Comparison of ENCODE assay signal across 15 mouse cellular contexts in genomic region chr10:19373797-19374196, GRCm38 (mm10). TPM values are rescaled to one million over a fixed set of nuclear protein-coding genes. Genes with fewer than 3 reads are reported as not detected.
DNase-seq lines count a peak whose midpoint lies in the region; ATAC-seq and TF ChIP-seq lines count a peak whose summit lies in the region.
"Had no signal": no experiment of that assay in that cellular context is flagged by ENCODE, and none has a peak within 500 bp of the region (broad histone marks: within the 10 kb centered on the region; RNA-seq: fewer than 3 reads in every experiment).

No protein-coding gene starts in this region.

- no peak overlapping the region for H3K9ac ChIP-seq in neural tube, embryonic 11.5 days (ENCODE audit: low read length)
- H3K9ac ChIP-seq in neural tube, embryonic 15.5 days (replicated peaks) = no peak overlapping the region
- H3K9ac ChIP-seq in hindbrain, embryonic 16.5 days (ENCODE audit: low read depth, low read length) = no peak overlapping the region
- no peak overlapping the region for H3K9ac ChIP-seq in liver, postnatal 0 days (replicated peaks)

- no peak overlapping the region for H3K4me2 ChIP-seq in neural tube, embryonic 11.5 days (ENCODE audit: low read depth)
- no peak overlapping the region for H3K4me2 ChIP-seq in neural tube, embryonic 15.5 days
- H3K4me2 ChIP-seq in hindbrain, embryonic 16.5 days (ENCODE audit: low read length) = no peak overlapping the region
- no peak overlapping the region for H3K4me2 ChIP-seq in liver, postnatal 0 days (ENCODE audit: low read depth, low read length)

- no peak overlapping the region for H3K27ac ChIP-seq in neural tube, embryonic 11.5 days (ENCODE audit: low read depth, low read length)
- H3K27ac ChIP-seq in neural tube, embryonic 15.5 days (replicated peaks) = no peak overlapping the region
- H3K27ac ChIP-seq in hindbrain, embryonic 16.5 days (ENCODE audit: low read depth, low read length) = no peak overlapping the region
- H3K27ac ChIP-seq in liver, postnatal 0 days (ENCODE audit: low read depth) = no peak overlapping the region

- no peak for DNase-seq in neural tube, embryonic 11.5 days (ENCODE audit: low spot score)
- DNase-seq in cerebellum, postnatal 25 days = peak; percentile 90 to 96
- peak; percentile 46 for DNase-seq in thymus, postnatal 25 days
- DNase-seq in adrenal gland, postnatal 36 days = no peak
- no peak for DNase-seq in heart, postnatal 10 days
- no peak for DNase-seq in liver, postnatal 0 days
- DNase-seq: kidney, postnatal 25 days; lung, adult 2 months; right cerebral cortex, postnatal 4 days had no signal

- intact Hi-C loops in heart, postnatal 10 days (cut with DNase I) = no loop called here

- no peak overlapping the region for H3K4me3 ChIP-seq in neural tube, embryonic 11.5 days (ENCODE audit: low read depth, low read length)
- H3K4me3 ChIP-seq in neural tube, embryonic 15.5 days (replicated peaks) = no peak overlapping the region
- no peak overlapping the region for H3K4me3 ChIP-seq in hindbrain, embryonic 16.5 days (ENCODE audit: low read length)
- H3K4me3 ChIP-seq in liver, postnatal 0 days (ENCODE audit: low read depth, low read length) = no peak overlapping the region
- H3K4me3 ChIP-seq: myocyte had no signal

- H3K27me3 ChIP-seq in neural tube, embryonic 11.5 days (ENCODE audit: control insufficient read depth, insufficient read depth, low read length) = no peaks in the 10 kb centered on the region; the same call in 1 of the 2 replicates
- H3K27me3 ChIP-seq in neural tube, embryonic 15.5 days (replicated peaks) = peaks cover 51% of the 10 kb centered on the region
- peaks cover 6% of the 10 kb centered on the region; the same call in 1 of the 2 replicates for H3K27me3 ChIP-seq in hindbrain, embryonic 16.5 days (replicated peaks; ENCODE audit: control insufficient read depth, insufficient read depth, low read length)
- H3K27me3 ChIP-seq in liver, postnatal 0 days (ENCODE audit: insufficient read depth, low read length) = no peaks in the 10 kb centered on the region
- H3K27me3 ChIP-seq: CH12.LX had no signal

- no peaks in the 10 kb centered on the region for H3K36me3 ChIP-seq in neural tube, embryonic 11.5 days (ENCODE audit: control insufficient read depth, insufficient read depth, low read length)
- no peaks in the 10 kb centered on the region for H3K36me3 ChIP-seq in neural tube, embryonic 15.5 days
- no peaks in the 10 kb centered on the region for H3K36me3 ChIP-seq in hindbrain, embryonic 16.5 days (ENCODE audit: control insufficient read depth, insufficient read depth, low read length)
- no peaks in the 10 kb centered on the region for H3K36me3 ChIP-seq in liver, postnatal 0 days (replicated peaks; ENCODE audit: insufficient read depth, low read length)

- H3K4me1 ChIP-seq in neural tube, embryonic 11.5 days (ENCODE audit: control insufficient read depth, insufficient read depth, low read length) = no peaks in the 10 kb centered on the region; the same call in 1 of the 2 replicates
- H3K4me1 ChIP-seq in neural tube, embryonic 15.5 days = peaks cover 5% of the 10 kb centered on the region; the same call in 1 of the 2 replicates
- H3K4me1 ChIP-seq in hindbrain, embryonic 16.5 days (ENCODE audit: control insufficient read depth, insufficient read depth, low read depth, low read length) = peaks cover 4% of the 10 kb centered on the region; the same call in 1 of the 2 replicates
- H3K4me1 ChIP-seq in liver, postnatal 0 days (ENCODE audit: insufficient read depth) = no peaks in the 10 kb centered on the region

- 36% methylated on average over 7 of the region's 7 CpGs for WGBS in neural tube, embryonic 11.5 days
- 39% methylated on average over 7 of the region's 7 CpGs for WGBS in neural tube, embryonic 15.5 days
- 26% methylated on average over 7 of the region's 7 CpGs for WGBS in hindbrain, embryonic 16.5 days
- 59% methylated on average over 7 of the region's 7 CpGs for WGBS in liver, postnatal 0 days (ENCODE audit: insufficient replicate concordance)

- ATAC-seq in neural tube, embryonic 11.5 days (ENCODE audit: insufficient read depth, low FRiP score, low TSS enrichment) = peak; percentile 25; the same call in 1 of the 2 replicates
- no peak for ATAC-seq in neural tube, embryonic 15.5 days (ENCODE audit: low FRiP score)
- ATAC-seq in hindbrain, embryonic 16.5 days = peak; percentile 88
- ATAC-seq in liver, postnatal 0 days = no peak

- TF ChIP-seq EP300 in liver, postnatal 0 days (IDR thresholded peaks at IDR 0.05; ENCODE audit: low read depth) = no peak

- TF ChIP-seq CTCF in liver, postnatal 0 days (IDR thresholded peaks at IDR 0.05; ENCODE audit: low read depth) = no peak

- H3K9me3 ChIP-seq in neural tube, embryonic 11.5 days (ENCODE audit: control insufficient read depth, low read length) = no peaks in the 10 kb centered on the region; the same call in 1 of the 2 replicates
- H3K9me3 ChIP-seq in neural tube, embryonic 15.5 days (replicated peaks) = no peaks in the 10 kb centered on the region
- no peaks in the 10 kb centered on the region for H3K9me3 ChIP-seq in hindbrain, embryonic 16.5 days (ENCODE audit: control insufficient read depth, low read length)
- H3K9me3 ChIP-seq in liver, postnatal 0 days (ENCODE audit: low read length) = no peaks in the 10 kb centered on the region

RNA-seq across cellular contexts. Expression of gene Olig3, which starts 17.5 kb away (rescaled TPM):
- polyA plus RNA-seq in neural tube, embryonic 11.5 days (2014; fragmentation: Nextera tagmentation; extraction: Ambion mirVana) = 36.6 and 38.9 TPM in 2 replicates
- polyA plus RNA-seq in neural tube, embryonic 15.5 days (2015; fragmentation: Nextera tagmentation; extraction: Ambion mirVana) = 14.9 and 17.3 TPM in 2 replicates
- polyA plus RNA-seq in hindbrain, embryonic 16.5 days (2015; fragmentation: Nextera tagmentation; extraction: Ambion mirVana) = 5.0 and 6.7 TPM in 2 replicates
- total RNA-seq in adrenal gland, postnatal 36 days (2021) = not detected
- not detected for total RNA-seq in heart, postnatal 10 days (2021)
- polyA plus RNA-seq in liver, postnatal 0 days (2015; fragmentation: Nextera tagmentation; extraction: Ambion mirVana) = not detected in 2 replicates
- total RNA-seq: CH12.LX; left cerebral cortex, postnatal 36 days had no signal
- polyA plus RNA-seq: gonadal fat pad, adult 2 months; myocyte had no signal

Comparison
In these comparisons a context has a peak if more than half of its experiments do, and no peak if none do; other contexts are left out.
1. ATAC-seq: peak in neural tube, embryonic 11.5 days (single experiment) and hindbrain, embryonic 16.5 days (single experiment); none in neural tube, embryonic 15.5 days (single experiment) and liver, postnatal 0 days (single experiment).
2. DNase-seq: peak in cerebellum, postnatal 25 days (2 of 2) and thymus, postnatal 25 days (single experiment); none in neural tube, embryonic 11.5 days (single experiment), adrenal gland, postnatal 36 days (0 of 2), heart, postnatal 10 days (0 of 2) and liver, postnatal 0 days (single experiment).